Mouse (Mus musculus): ENCODE results near the gene Jagn1. TPM values are rescaled to one million over a fixed set of nuclear protein-coding genes. Genes with fewer than 3 reads are reported as not detected.

Jagn1 gene
- 10 to 100 TPM; 28.3 to 34.7 TPM for total RNA-seq (2021)

- peak; percentile 92 for DNase-seq
Observed at GRCm38 (mm10) chr6:113442442-113443090, at the start of gene Jagn1. Gene Jagn1, plus strand, starts transcription at chr6:113442569.

- no peak for DNase-seq
Observed at GRCm38 (mm10) chr6:113393951-113394350, 48.4 kb upstream of the Jagn1 start.

GRCm38 (mm10) chr6:113394811-113395210 lies 47.6 kb upstream of the Jagn1 start:
- no peak for DNase-seq

GRCm38 (mm10) chr6:113395501-113395900 lies 46.9 kb upstream of the Jagn1 start:
- DNase-seq, result no peak

- no peak for DNase-seq
Observed at GRCm38 (mm10) chr6:113396270-113397030, 45.9 kb upstream of the Jagn1 start.

- no peak for DNase-seq
Observed at GRCm38 (mm10) chr6:113402094-113402493, 40.3 kb upstream of the Jagn1 start.

GRCm38 (mm10) chr6:113404649-113405448 lies 37.5 kb upstream of the Jagn1 start:
- no peak for DNase-seq

GRCm38 (mm10) chr6:113405483-113405882 lies 36.9 kb upstream of the Jagn1 start:
- DNase-seq, result no peak

GRCm38 (mm10) chr6:113406683-113407082 lies 35.7 kb upstream of the Jagn1 start:
- no peak for DNase-seq

GRCm38 (mm10) chr6:113410001-113410400 lies 32.4 kb upstream of the Jagn1 start:
- DNase-seq, result no peak

GRCm38 (mm10) chr6:113416416-113416815 lies 26.0 kb upstream of the Jagn1 start:
- no peak for DNase-seq

- peak; percentile 29 for DNase-seq
Observed at GRCm38 (mm10) chr6:113418441-113419198, 23.7 kb upstream of the Jagn1 start.

- peak; percentile 100 for DNase-seq
Observed at GRCm38 (mm10) chr6:113419199-113419587, 23.2 kb upstream of the Jagn1 start, which contains the start of gene Rpusd3. Gene Rpusd3, minus strand, starts transcription at chr6:113419340.

GRCm38 (mm10) chr6:113423000-113423399 lies 19.4 kb upstream of the Jagn1 start:
- no peak for DNase-seq

- no peak for DNase-seq
Observed at GRCm38 (mm10) chr6:113424187-113424586, 18.2 kb upstream of the Jagn1 start.

GRCm38 (mm10) chr6:113426696-113427095 lies 15.7 kb upstream of the Jagn1 start:
- DNase-seq, result no peak

- peak; percentile 66 for DNase-seq
Observed at GRCm38 (mm10) chr6:113427397-113427796, 15.0 kb upstream of the Jagn1 start.

- DNase-seq, result no peak
Observed at GRCm38 (mm10) chr6:113428006-113428405, 14.4 kb upstream of the Jagn1 start.

- DNase-seq, result no peak
Observed at GRCm38 (mm10) chr6:113429965-113430364, 12.4 kb upstream of the Jagn1 start.

GRCm38 (mm10) chr6:113430846-113431245 lies 11.5 kb upstream of the Jagn1 start:
- DNase-seq, result no peak

GRCm38 (mm10) chr6:113431801-113432200 lies 10.6 kb upstream of the Jagn1 start:
- DNase-seq, result no peak

GRCm38 (mm10) chr6:113433661-113434060 lies 8.7 kb upstream of the Jagn1 start:
- DNase-seq, result no peak

Data from heart, postnatal 4 days (tissue).